Mouse (Mus musculus) testis, adult 10 weeks (tissue): Measurements from ENCODE around the gene Serf1. TPM values are rescaled to one million over a fixed set of nuclear protein-coding genes. Genes with fewer than 3 reads are reported as not detected.

Experiments used
- polyA plus RNA-seq: library from polyadenylated mRNA; stranded (reverse); fragments of 350-450 nt; fragmentation: Illumina TruSeq; extraction: RNeasy Lipid Tissue Mini Kit (QIAGEN cat#74804); gene quantifications from one replicate; pipeline ENCODE4 v1.2.3, GENCODE M21; 2014; ENCODE audit warnings: low read depth, low replicate concordance

Gene Serf1
- 3,181 TPM for polyA plus RNA-seq

DNA sequence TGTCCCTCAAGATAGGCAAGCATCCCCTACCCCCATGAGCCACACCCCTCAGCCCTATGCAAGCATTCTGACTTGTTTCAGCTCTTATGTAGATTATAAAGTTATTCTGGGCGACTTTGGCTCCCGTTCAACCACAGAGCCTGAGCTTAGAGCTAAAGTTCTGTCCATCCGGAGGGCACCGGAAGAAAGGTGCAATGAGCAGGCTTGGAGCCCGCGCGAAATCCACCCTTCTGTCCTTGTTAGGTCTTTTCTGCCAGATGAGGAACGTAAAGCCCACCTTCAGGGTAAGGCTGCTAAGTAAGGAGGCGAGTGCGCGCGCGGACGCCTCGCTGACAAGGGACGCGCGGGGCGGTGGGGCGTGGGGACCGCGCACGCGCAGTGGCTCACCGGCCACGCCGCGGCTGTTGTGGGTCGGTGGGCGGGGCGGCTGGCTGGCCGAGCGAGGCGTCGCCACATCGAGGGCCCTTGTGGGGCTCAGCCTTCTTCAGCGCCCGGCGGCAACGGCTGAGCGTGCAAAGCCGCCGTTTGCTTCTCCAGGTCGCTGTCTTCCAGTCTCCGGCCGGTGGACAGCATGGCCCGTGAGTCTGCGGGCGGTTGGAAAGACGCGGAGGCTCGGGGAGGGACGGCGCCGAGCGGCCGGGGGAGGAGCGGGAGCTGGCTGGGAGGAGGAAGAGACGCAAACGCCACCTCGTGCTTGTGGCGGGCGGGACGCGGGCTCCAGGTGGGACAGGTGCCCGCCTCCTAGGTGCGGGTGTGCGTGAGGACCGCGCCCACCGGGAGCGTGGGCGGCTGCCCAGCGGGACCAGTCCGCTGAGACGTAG, at the start of gene Serf1:
Serf1 (plus strand) TSS at position 361 of the 821 bp plus-strand sequence.

DNA sequence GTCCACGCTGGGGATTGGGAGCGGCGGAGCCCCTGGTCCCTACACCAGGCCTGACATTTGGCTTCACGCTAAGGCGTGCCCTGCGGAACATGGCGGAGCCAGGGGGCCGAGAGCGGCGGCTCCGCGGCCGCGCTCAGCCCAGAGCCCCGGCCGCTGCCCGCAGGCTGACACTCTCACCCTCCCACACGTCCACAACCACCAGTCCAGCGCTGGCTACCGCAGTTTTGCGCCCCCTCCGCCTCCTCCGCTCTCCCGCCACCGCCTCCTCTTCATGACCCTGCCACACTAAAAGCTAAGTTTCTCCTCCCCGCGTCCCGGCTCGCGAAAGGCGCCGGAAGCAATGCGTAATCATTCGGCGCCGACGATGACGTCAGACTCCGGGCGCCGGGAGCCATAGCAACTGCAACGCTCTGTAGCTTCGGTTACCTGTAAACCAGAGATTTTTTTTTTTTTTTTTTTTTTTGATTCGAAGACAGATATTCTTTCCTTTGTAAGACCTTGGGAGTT, 4.0 kb upstream of the Serf1 start, which contains the start of gene Bdp1:
Bdp1 (minus strand) TSS at position 323 of the 507 bp plus-strand sequence.

DNA sequence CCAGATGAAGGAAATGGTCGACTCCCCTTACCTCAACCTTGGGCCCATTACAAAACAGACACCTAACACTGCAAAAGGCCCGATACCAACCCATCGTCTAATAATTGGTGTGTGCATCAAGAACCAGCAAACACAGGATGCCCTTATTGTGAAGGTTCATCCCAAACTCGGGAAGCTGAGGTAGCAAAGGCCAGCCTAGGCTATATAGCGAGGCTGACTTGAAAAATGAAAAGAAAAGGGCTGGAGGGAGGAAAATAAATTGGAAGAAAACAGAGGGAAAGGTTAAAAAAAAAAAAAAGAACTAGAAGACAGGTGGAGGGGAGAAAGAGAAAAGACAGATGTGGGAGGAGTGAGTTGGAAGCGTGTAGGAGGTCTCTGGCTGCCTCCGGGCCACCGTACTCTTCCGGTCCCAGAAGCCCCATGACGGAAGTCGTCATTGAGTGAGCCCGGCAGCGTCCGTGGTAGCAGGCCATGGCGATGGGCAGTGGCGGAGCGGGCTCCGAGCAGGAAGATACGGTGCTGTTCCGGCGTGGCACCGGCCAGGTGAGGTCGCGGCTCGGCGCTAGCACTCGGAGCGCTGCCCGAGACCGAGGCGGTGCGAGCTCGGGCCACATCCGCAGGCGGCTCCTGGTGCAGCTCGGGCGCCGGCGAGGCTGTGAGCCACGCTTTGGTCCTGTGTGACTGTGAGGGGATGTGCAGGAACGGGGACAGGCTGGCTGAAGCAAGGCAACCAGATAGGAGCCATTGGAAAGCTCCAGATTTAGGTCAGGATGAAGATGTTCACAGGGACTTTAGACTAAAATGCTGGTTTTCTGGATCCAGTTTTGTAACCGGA, 16.8 kb downstream of the Serf1 start, which contains the start of gene Smn1:
Smn1 (plus strand) TSS at position 430 of the 835 bp plus-strand sequence.

Other genes with a start within 250 kb of the Serf1 start
- gene Cartpt, start 206.9 kb upstream of the Serf1 start, polyA plus RNA-seq, result not detected
- gene Mccc2, start 92.4 kb upstream of the Serf1 start, polyA plus RNA-seq, result 22.2 TPM
- gene Bdp1, start 3.9 kb upstream of the Serf1 start, polyA plus RNA-seq, result 18.2 TPM
- 49.1 TPM for gene Smn1, start 16.8 kb downstream of the Serf1 start, polyA plus RNA-seq
- gene Naip2, start 94.1 kb downstream of the Serf1 start, polyA plus RNA-seq, result 0.41 TPM
- gene Naip5, start 138.3 kb downstream of the Serf1 start, polyA plus RNA-seq, result 0.57 TPM
- gene Naip6, start 209.7 kb downstream of the Serf1 start, polyA plus RNA-seq, result 0.32 TPM